Mouse (Mus musculus) forebrain, embryonic 11.5 days (tissue): ENCODE results near the gene Galp. TPM values are rescaled to one million over a fixed set of nuclear protein-coding genes. Genes with fewer than 3 reads are reported as not detected.
"Not testable (repeated sequence)": the region's sequence is repeated elsewhere in the genome, so short reads cannot be mapped to it uniquely, and the experiment has no call there.

Experiments used
- ATAC-seq: fragments of 200-750 bp; cut with Nextera tagmentation; replicated peaks from 2 replicates; pipeline ENCODE4 v1.8.0; 2017; ENCODE audit warnings: moderate TSS enrichment; ENCODE audit not compliant: low FRiP score
- DNase-seq: peaks from one replicate; pipeline ENCODE4 v3.0.0-alpha.2; 2017; ENCODE audit warnings: low spot score
- H3K27ac ChIP-seq: fragments of 300-500 bp; sonication (generic); 2 replicates; pipeline ENCODE4 v1.5.1; 2014; ENCODE audit warnings: low read depth, low read length
- H3K27me3 ChIP-seq: fragments of 300-500 bp; sonication (generic); 2 replicates; pipeline ENCODE4 v1.6.1; 2014; ENCODE audit warnings: mild to moderate bottlenecking, low read length, mixed read lengths; ENCODE audit not compliant: control insufficient read depth, insufficient read depth
- H3K36me3 ChIP-seq: fragments of 300-500 bp; sonication (generic); 2 replicates; pipeline ENCODE4 v1.6.1; 2014; ENCODE audit warnings: mild to moderate bottlenecking, low read length, moderate library complexity, mixed read lengths; ENCODE audit not compliant: control insufficient read depth, insufficient read depth
- H3K4me1 ChIP-seq: fragments of 300-500 bp; sonication (generic); replicated peaks from 2 replicates; pipeline ENCODE4 v1.6.1; 2014; ENCODE audit warnings: low read length, mixed read lengths; ENCODE audit not compliant: control insufficient read depth, insufficient read depth
- H3K4me2 ChIP-seq: fragments of 300-500 bp; sonication (generic); 2 replicates; pipeline ENCODE4 v1.6.1; 2014; ENCODE audit warnings: low read depth, mild to moderate bottlenecking, low read length, moderate library complexity, mixed read lengths; ENCODE audit not compliant: severe bottlenecking
- H3K4me3 ChIP-seq: fragments of 300-500 bp; sonication (generic); 2 replicates; pipeline ENCODE4 v1.5.1; 2014; ENCODE audit warnings: low read depth, low read length
- H3K9ac ChIP-seq: fragments of 300-500 bp; sonication (generic); 2 replicates; pipeline ENCODE4 v1.6.1; 2014; ENCODE audit warnings: low read length
- H3K9me3 ChIP-seq: fragments of 300-500 bp; sonication (generic); 2 replicates; pipeline ENCODE4 v1.6.1; 2016; ENCODE audit warnings: low read length, mixed read lengths; ENCODE audit not compliant: control insufficient read depth
- WGBS: fragments of 180-500 bp; shearing (Covaris S2); extraction: QIAGEN DNeasy Blood & Tissue Kit; methylation state at CpG from one replicate; pipeline ENCODE4 v1.1.7; 2014; 5-methylcytosine and 5-hydroxymethylcytosine counted together
- polyA plus RNA-seq: library from polyadenylated mRNA; unstranded; fragments of >200 nt; fragmentation: Nextera tagmentation; extraction: Ambion mirVana; gene quantifications from 2 replicates; pipeline ENCODE4 v1.2.1, GENCODE M21; 2014

Gene Galp
- polyA plus RNA-seq, 1 experiment from 2014 or later, result not detected

- Histone ChIP-seq H3K36me3 (no peaks in the 10 kb centered on the region), H3K4me1 (no peaks in the 10 kb centered on the region)
Measured at GRCm38 (mm10) chr7:6171444-6172005, 25.4 kb upstream of the Galp start.

GRCm38 (mm10) chr7:6172006-6172649, 24.8 kb upstream of the Galp start, which contains the start of gene Zfp444:
Gene Zfp444, plus strand, starts transcription at chr7:6172226.
- no peaks in the 10 kb centered on the region for H3K9me3 ChIP-seq
- H3K4me3 ChIP-seq, result peak within 1 kb of the TSS; percentile 68
- no peaks in the 10 kb centered on the region for H3K36me3 ChIP-seq
- H3K4me2 ChIP-seq, result peak within 1 kb of the TSS; percentile 77
- H3K9ac ChIP-seq, result peak within 1 kb of the TSS; percentile 73
- no peaks in the 10 kb centered on the region for H3K4me1 ChIP-seq
- peak; percentile 97 for DNase-seq
- H3K27me3 ChIP-seq, result no peaks in the 10 kb centered on the region
- peak within 1 kb of the TSS; percentile 63 for H3K27ac ChIP-seq
- under 1% methylated on average over 37 of the region's 37 CpGs for WGBS
- ATAC-seq, result peak; percentile 95

More at GRCm38 (mm10) chr7:6171444-6172005, 25.4 kb upstream of the Galp start:
- Histone ChIP-seq H3K9me3 (no peaks in the 10 kb centered on the region), H3K27me3 (no peaks in the 10 kb centered on the region), H3K27ac (peak overlapping the region; percentile 63), H3K9ac (peak overlapping the region; percentile 49), H3K4me2 (peak overlapping the region; percentile 77), H3K4me3 (peak overlapping the region; percentile 68)
- WGBS, result 1% methylated on average over 24 of the region's 24 CpGs
- peak; percentile 14 for ATAC-seq
- DNase-seq, result peak; percentile 74

GRCm38 (mm10) chr7:6172674-6173244, 24.1 kb upstream of the Galp start:
- ATAC-seq (peak; percentile 51), DNase-seq (no peak)
- Histone ChIP-seq H3K4me3 (peak overlapping the region; percentile 68), H3K4me2 (peak overlapping the region; percentile 67), H3K36me3 (no peaks in the 10 kb centered on the region), H3K27ac (no peak overlapping the region), H3K9me3 (no peaks in the 10 kb centered on the region), H3K4me1 (no peaks in the 10 kb centered on the region), H3K27me3 (no peaks in the 10 kb centered on the region), H3K9ac (peak overlapping the region; percentile 73)
- WGBS, result under 1% methylated on average over 28 of the region's 28 CpGs

GRCm38 (mm10) chr7:6173872-6174271, 23.0 kb upstream of the Galp start:
- Histone ChIP-seq H3K9ac (no peak overlapping the region), H3K27ac (no peak overlapping the region), H3K4me1 (no peaks in the 10 kb centered on the region), H3K9me3 (no peaks in the 10 kb centered on the region), H3K4me2 (no peak overlapping the region), H3K4me3 (no peak overlapping the region), H3K27me3 (no peaks in the 10 kb centered on the region), H3K36me3 (peaks cover 2% of the 10 kb centered on the region; the same call in 1 of the 2 replicates)
- WGBS, result 90% methylated on average over 8 of the region's 8 CpGs
- no peak for ATAC-seq
- no peak for DNase-seq

- not testable (repeated sequence) for DNase-seq, H3K9me3 ChIP-seq, H3K4me2 ChIP-seq, ATAC-seq, H3K27ac ChIP-seq, H3K4me3 ChIP-seq, H3K4me1 ChIP-seq, H3K36me3 ChIP-seq, H3K27me3 ChIP-seq, H3K9ac ChIP-seq
- WGBS, result 82% methylated on average over 9 of the region's 9 CpGs
Measured at GRCm38 (mm10) chr7:6174365-6174987, 22.4 kb upstream of the Galp start.

- H3K9ac ChIP-seq, result no peak overlapping the region
- DNase-seq (no peak), ATAC-seq (no peak)
- H3K4me3 ChIP-seq, result no peak overlapping the region
- H3K27ac ChIP-seq, result no peak overlapping the region
- H3K4me2 ChIP-seq, result no peak overlapping the region
- no peaks in the 10 kb centered on the region for H3K27me3 ChIP-seq
- H3K4me1 ChIP-seq, result no peaks in the 10 kb centered on the region
- H3K36me3 ChIP-seq, result peaks cover 2% of the 10 kb centered on the region; the same call in 1 of the 2 replicates
- H3K9me3 ChIP-seq, result no peaks in the 10 kb centered on the region
Measured at GRCm38 (mm10) chr7:6179013-6179412, 17.9 kb upstream of the Galp start.

GRCm38 (mm10) chr7:6182882-6183281, 14.0 kb upstream of the Galp start:
- no peak overlapping the region for H3K4me2 ChIP-seq
- no peak overlapping the region for H3K9ac ChIP-seq
- ATAC-seq, result no peak
- H3K4me3 ChIP-seq, result no peak overlapping the region
- H3K36me3 ChIP-seq, result peaks cover 20% of the 10 kb centered on the region
- H3K4me1 ChIP-seq, result no peaks in the 10 kb centered on the region
- no peaks in the 10 kb centered on the region for H3K27me3 ChIP-seq
- DNase-seq, result no peak
- H3K27ac ChIP-seq, result no peak overlapping the region
- H3K9me3 ChIP-seq, result no peaks in the 10 kb centered on the region

- Histone ChIP-seq H3K9ac (no peak overlapping the region), H3K36me3 (peaks cover 19% of the 10 kb centered on the region), H3K4me2 (no peak overlapping the region), H3K27ac (no peak overlapping the region), H3K27me3 (no peaks in the 10 kb centered on the region), H3K4me1 (no peaks in the 10 kb centered on the region), H3K4me3 (no peak overlapping the region), H3K9me3 (no peaks in the 10 kb centered on the region)
- ATAC-seq (no peak), DNase-seq (no peak)
- 92% methylated on average over 19 of the region's 19 CpGs for WGBS
Measured at GRCm38 (mm10) chr7:6183802-6184201, 13.1 kb upstream of the Galp start.
